Mouse (Mus musculus) CD4-positive helper T cell, adult 2 months (primary cell): ENCODE measurements at regions not wholly inside any gene's neighbourhood (a gene's known extent, or its start where the extent isn't known, plus 50 kb on each side); places are given as distances from the start of the nearest gene placed in this dataset.

ENCODE experiments used
- DNase-seq: peaks from one replicate; pipeline ENCODE4 v3.0.0-alpha.2; 2012; ENCODE audit warnings: low read depth, missing footprints, low spot score

DNA sequence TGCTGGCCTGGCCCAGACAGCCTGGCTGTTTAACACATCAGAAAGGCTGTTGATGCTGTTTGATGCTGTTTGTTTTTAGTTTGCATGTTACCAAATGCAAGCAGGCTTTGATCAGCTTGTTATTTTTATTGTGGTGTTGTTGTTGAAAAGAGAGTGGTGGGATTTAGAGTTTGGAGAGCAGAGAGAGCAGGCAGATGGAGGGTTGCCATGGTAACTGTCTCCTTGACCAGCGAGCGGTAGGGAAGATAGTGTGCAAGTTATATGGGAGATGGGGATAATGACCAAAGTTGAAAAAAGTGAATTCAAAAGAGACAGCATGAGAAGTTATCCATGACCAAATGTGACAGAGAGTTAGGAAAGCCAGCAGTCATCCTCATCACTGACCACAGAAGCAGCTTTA, 83.3 kb downstream of the Cmc2 start:
- no peak for DNase-seq

DNA sequence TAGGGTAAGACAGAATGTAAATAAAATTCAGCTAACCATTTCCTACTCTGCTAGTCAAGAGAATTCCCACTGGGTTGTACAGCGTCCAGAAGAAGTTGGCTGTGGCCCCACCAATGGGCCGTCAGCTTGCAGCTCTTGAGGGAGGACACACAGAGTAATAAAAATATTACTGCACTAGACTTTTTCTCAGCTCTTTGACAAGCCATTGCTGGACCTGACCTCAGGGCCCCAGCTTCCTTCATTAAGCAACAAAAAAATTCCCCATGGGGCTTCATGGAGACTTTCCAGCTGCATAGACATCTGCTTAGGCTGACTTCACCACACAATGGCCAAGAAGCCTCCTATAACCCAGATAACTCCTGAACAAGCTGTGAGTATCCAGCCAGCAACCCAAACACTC, 89.1 kb downstream of the Cmc2 start:
- no peak for DNase-seq

DNA sequence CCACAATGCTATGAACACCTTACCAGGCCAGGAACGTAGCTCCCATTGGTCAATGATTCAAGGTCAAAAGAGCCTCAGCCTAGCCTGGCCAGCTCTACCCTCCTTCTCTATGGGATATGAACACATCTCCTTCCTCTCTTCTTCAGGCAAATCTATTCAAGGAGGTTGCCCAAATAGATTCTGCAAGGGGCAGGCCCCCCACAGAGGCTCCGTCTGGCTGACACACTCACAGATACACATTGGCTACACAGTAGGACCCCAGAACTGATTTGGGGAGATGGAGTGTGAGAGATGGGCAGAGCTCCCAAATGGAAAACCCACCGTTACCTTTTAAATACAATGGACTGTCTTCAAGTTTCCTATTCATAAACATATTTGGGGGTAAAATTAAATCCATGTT, 91.6 kb downstream of the Cmc2 start:
- DNase-seq: no peak

DNA sequence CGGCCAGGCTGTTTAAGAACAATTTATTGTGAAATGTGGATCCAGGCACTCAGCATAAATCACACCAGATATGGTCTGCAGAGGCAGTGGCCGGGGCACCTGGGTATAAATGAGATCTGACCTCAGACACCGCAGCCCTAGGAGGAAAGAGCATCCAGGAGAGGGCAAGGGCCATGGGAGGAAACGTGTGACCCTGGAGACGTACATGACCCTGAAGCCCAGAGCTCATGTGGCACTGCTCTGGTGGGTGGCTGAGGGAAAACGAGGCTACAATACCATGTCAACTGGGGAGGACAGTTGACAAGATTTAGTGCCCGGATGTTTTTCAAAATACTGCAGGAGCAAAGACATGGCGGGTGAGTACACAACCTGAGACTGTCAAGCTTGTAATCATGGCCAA, 93.0 kb downstream of the Cmc2 start:
- no peak for DNase-seq

DNA sequence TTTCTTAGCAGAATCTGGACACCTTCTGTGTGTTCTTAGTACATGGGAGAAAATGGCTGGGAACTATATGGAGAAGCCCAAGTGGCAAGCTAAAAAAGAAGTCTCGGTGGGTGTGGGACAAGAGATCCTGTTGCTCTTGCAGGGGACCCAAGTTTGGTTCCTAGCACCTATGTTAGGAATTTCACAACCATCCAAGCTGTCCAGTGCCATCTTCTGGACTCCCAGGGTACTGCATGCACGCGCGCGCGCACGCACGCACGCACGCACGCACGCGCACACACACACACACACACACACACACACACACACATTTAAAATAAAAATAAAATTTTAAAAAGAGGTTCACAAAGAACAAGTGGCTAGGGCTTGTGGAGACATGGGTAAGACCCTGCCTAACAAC, 94.1 kb downstream of the Cmc2 start:
- DNase-seq: no peak

DNA sequence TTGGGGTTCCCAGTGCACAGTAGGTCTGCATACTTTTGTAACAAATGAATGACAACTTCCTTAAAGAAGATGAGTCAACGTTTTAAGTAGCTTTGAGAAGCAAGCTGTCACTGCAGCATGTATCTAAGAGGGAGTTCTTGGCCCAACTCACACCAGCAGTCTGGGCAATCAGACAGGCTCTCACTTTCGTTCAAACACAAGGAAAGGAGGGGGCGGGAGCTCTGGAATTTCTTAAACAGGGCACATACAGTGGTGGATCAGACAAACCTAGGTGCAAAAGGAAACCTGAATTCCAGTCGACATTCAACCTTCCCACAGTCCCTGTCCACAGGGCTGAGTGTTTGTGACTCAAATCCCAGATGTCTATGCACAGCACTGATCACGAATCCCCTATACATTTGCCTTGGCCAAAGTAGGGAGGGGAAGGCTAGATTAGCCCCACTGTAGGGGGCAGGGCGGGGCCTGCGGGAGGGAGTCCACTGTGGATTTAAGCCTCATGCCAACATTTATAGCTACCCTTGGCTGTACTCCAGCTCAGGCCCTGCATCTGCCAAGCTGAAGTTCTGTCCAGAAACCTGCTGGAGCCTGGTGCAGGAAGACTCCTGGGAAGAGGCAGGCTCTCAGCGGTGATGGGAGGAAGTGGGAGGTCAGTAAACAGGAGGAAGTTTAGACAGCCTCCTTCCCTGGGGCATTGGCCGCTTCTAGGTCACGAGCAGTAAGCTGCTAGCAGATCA, 81.5 kb upstream of the Cdyl2 start:
- DNase-seq: no peak

DNA sequence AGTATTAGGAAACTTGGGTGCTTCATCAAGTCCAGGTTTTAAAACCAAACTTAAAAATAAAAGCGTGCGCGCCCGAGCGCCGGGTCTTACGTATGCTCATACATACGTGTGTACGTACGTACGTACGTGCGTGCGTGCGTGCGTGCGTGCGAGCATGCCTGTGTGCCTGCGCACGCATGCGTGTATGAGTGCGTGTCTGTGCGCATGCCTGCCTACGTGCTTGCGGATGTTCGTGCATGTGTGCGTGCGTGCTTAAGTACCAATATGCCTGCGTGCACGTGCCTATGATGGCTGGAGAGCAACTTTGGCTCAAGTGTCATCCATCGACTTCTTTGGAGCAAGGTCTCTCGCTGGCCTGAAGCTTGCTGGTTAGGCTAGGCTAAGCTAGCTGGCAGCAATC, 68.5 kb upstream of the Cdyl2 start:
- DNase-seq: no peak

DNA sequence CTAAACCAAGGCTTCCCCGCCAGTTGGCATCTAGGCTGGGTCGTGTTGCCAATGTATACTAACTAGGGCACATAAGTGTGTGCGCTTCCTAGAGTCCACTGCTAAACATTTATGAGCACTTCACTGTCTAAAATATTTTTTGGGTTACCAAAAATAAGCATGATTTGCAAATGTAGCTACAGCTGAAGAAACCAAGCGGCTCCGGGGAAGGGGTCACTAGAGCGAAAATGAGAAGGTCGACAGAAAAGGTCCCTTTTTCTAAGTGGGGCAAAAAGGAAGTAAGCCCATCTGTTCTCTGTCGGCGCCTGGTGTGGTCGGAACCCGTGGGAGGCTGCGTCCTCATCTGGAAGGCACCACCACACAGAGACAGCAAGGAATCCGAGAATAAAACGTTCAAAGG, 67.8 kb upstream of the Cdyl2 start:
- no peak for DNase-seq

DNA sequence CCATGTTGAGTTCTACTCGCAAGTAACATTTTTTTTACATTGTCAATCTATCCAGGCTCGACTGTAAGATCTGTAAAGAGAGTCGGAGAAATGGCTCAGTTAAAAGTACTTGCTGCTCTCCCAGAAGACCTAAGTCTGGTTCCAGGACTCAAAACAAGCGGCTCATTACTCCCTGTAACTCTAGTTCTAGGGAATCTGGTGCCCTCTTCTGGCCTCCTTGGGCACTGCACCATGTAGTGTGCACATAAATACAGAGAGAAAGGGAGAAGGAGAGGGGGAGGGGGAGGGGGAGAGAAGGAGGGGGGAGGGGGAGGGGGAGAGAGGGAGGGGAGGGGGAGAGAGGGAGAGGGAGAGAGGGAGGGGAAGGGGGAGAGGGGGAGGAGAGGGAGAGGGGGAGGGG, 66.2 kb upstream of the Cdyl2 start:
- DNase-seq: peak; percentile 7

DNA sequence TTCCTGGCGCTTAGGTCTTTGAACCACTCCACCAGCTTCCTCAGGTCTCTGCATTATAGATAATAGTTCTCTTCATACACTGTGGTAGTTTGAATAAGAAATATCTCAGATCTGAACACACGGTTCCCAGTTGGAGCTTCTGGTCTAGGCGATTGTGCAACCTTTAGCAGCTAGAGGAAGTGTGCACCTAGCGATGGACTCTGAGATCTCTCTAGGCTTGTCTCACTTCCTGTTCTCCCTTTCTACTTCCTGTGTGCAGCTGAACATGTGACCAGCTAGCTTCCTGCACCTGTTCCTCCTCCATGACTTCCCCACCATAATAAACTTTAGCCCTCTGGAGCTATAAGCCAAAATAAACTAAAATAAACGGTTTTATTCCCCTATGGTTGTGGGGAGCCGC, 62.9 kb upstream of the Cdyl2 start:
- DNase-seq: no peak

DNA sequence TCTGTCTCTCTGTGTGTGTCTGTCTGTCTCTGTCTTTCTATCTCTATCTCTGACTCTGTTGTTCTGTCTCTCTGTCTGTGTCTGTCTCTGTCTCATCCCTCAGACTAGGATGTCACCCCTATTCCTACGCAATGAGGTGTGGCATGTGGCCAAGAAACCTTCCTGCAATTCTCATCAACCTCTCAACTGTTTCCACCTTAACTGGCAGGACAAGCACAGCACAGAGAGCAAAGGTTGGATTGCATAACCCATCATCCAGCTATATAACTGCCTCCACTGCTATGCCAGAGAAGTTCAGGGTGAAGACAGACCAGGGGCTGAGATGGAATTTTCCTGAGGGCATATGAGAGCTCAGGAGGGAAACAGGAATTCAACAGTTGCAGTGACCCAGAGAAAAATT, 60.3 kb upstream of the Cdyl2 start:
- DNase-seq: no peak

DNA sequence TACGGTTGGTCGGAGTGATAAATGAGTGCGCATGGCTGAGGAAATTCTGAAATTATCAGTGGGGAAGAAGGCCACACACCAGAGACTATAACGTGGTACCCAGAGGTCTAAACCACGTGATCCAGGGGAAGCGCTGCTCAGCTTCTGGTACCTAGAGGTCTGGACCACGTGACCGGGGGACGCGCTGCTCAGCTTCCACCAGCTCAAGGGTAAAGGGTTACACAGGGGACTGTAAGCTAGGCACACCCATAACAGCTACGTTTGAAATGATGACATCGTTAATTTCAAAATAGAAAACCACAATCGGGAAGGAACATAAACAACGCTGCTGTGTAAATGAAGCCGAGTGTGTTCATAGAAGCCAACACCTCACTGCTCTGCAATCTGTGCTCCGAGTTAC, 57.5 kb upstream of the Cdyl2 start:
- no peak for DNase-seq
